ENCODE assay signal across 13 mouse cellular contexts in genomic region chr13:11545841-11546240, GRCm38 (mm10).
DNase-seq lines count a peak whose midpoint lies in the region; ATAC-seq and TF ChIP-seq lines count a peak whose summit lies in the region.
"Had no signal": no experiment of that assay in that cellular context is flagged by ENCODE, and none has a peak within 500 bp of the region (broad histone marks: within the 10 kb centered on the region; RNA-seq: fewer than 3 reads in every experiment).

No protein-coding gene starts in this region.

- no peak for TF ChIP-seq EP300 in lung, postnatal 0 days (IDR thresholded peaks at IDR 0.05)

- H3K9me3 ChIP-seq in lung, postnatal 0 days (ENCODE audit: low read length) = no peaks in the 10 kb centered on the region
- H3K9me3 ChIP-seq: embryonic facial prominence, embryonic 15.5 days; heart, embryonic 12.5 days had no signal

- no peaks in the 10 kb centered on the region for H3K36me3 ChIP-seq in lung, postnatal 0 days (ENCODE audit: insufficient read depth, low read length)
- H3K36me3 ChIP-seq in myocyte (ENCODE audit: control insufficient read depth, insufficient read depth) = no peaks in the 10 kb centered on the region
- H3K36me3 ChIP-seq: embryonic facial prominence, embryonic 15.5 days had no signal

- 22% methylated on average over 7 of the region's 7 CpGs for WGBS in lung, postnatal 0 days
- WGBS in lung, adult 2 months = 31% methylated on average over 7 of the region's 7 CpGs

- TF ChIP-seq POLR2A in lung, adult 2 months (IDR thresholded peaks at IDR 0.05; ENCODE audit: borderline replicate concordance, extremely low read depth, low read depth, low read length) = no peak
- TF ChIP-seq POLR2A in myocyte (IDR thresholded peaks at IDR 0.05; ENCODE audit: insufficient read length, low read depth) = no peak

- no peaks in the 10 kb centered on the region for H3K79me2 ChIP-seq in myocyte (ENCODE audit: control insufficient read depth, insufficient read depth)

- ATAC-seq in lung, postnatal 0 days = no peak
- ATAC-seq: inflammation-experienced regulatory T-cells, adult 6 months had no signal

- H3K27ac ChIP-seq in lung, postnatal 0 days (ENCODE audit: low read length) = no peak overlapping the region
- H3K27ac ChIP-seq: embryonic facial prominence, embryonic 15.5 days; macrophage had no signal

- no peak overlapping the region for H3K4me3 ChIP-seq in lung, postnatal 0 days (ENCODE audit: low read depth, low read length)
- no peak overlapping the region for H3K4me3 ChIP-seq in lung, adult 2 months (replicated peaks; ENCODE audit: extremely low read depth, low read depth, low read length)
- no peak overlapping the region for H3K4me3 ChIP-seq in myocyte
- H3K4me3 ChIP-seq: embryonic facial prominence, embryonic 15.5 days; heart, embryonic 12.5 days had no signal

- no peak for TF ChIP-seq CTCF in lung, postnatal 0 days (IDR thresholded peaks at IDR 0.05)
- TF ChIP-seq CTCF in lung, adult 2 months (IDR thresholded peaks at IDR 0.05; ENCODE audit: insufficient read depth, low read length) = no peak

- H3ac ChIP-seq in myocyte (ENCODE audit: control insufficient read depth, insufficient read length) = no peak overlapping the region

- H3K4me2 ChIP-seq in lung, postnatal 0 days (replicated peaks; ENCODE audit: low read depth, low read length) = no peak overlapping the region
- no peak overlapping the region for H3K4me2 ChIP-seq in myocyte (ENCODE audit: low read depth)
- H3K4me2 ChIP-seq: embryonic facial prominence, embryonic 15.5 days; heart, embryonic 12.5 days had no signal

- DNase-seq in adrenal gland, postnatal 36 days = peak; percentile 8 to 21
- DNase-seq in adrenal gland, adult 8-10 months = no peak
- DNase-seq in lung, postnatal 0 days (ENCODE audit: low spot score) = peak; percentile 51
- DNase-seq in lung, adult 2 months = no peak
- peak; percentile 69 for DNase-seq in embryo, embryonic 11 days
- DNase-seq in layer of hippocampus, postnatal 10 days (ENCODE audit: low spot score in 2 of 2) = no peak
- no peak for DNase-seq in urinary bladder, adult 18-20 months (ENCODE audit: low spot score in 2 of 2)
- DNase-seq: B cell, adult 2 months had no signal

- H3K9ac ChIP-seq in lung, postnatal 0 days (replicated peaks; ENCODE audit: low read depth) = no peak overlapping the region
- H3K9ac ChIP-seq: embryonic facial prominence, embryonic 15.5 days; heart, embryonic 12.5 days had no signal

- H3K4me1 ChIP-seq in lung, postnatal 0 days (ENCODE audit: insufficient read depth, low read depth, low read length) = no peaks in the 10 kb centered on the region
- H3K4me1 ChIP-seq in lung, adult 2 months (ENCODE audit: control insufficient read depth, insufficient read depth, low read length) = no peaks in the 10 kb centered on the region
- H3K4me1 ChIP-seq: embryonic facial prominence, embryonic 15.5 days had no signal

- no peaks in the 10 kb centered on the region for H3K27me3 ChIP-seq in lung, postnatal 0 days (replicated peaks; ENCODE audit: insufficient read depth, low read length)
- H3K27me3 ChIP-seq in myocyte (ENCODE audit: control insufficient read depth, insufficient read depth, insufficient read length) = no peaks in the 10 kb centered on the region
- H3K27me3 ChIP-seq: embryonic facial prominence, embryonic 15.5 days; heart, embryonic 12.5 days had no signal

TF ChIP-seq in myocyte, 11 proteins besides CTCF, POLR2A, EP300 and RAD21:
- no peak for TF ChIP-seq POLR2AphosphoS2 (IDR thresholded peaks at IDR 0.05; ENCODE audit: insufficient read length, low read depth)
- peak; percentile 67 for TF ChIP-seq REST (IDR thresholded peaks at IDR 0.05; ENCODE audit: insufficient read depth, insufficient read length)
- TF ChIP-seq E2F4 (IDR thresholded peaks at IDR 0.05; ENCODE audit: insufficient read depth) = no peak

Comparison
In these comparisons a context has a peak if more than half of its experiments do, and no peak if none do; other contexts are left out.
1. DNase-seq: peak in adrenal gland, postnatal 36 days (2 of 2), lung, postnatal 0 days (single experiment) and embryo, embryonic 11 days (single experiment); none in adrenal gland, adult 8-10 months (single experiment), lung, adult 2 months (single experiment), layer of hippocampus, postnatal 10 days (0 of 2) and urinary bladder, adult 18-20 months (0 of 2).